Mouse (Mus musculus) NIH3T3 (cell line): ENCODE results near the gene Ifi27.
"Not testable (repeated sequence)": the region's sequence is repeated elsewhere in the genome, so short reads cannot be mapped to it uniquely, and the experiment has no call there.

Experiments
- DNase-seq: peaks from one replicate; pipeline ENCODE4 v3.0.0-alpha.2; 2012; ENCODE audit warnings: low read depth

Ifi27 gene

DNA sequence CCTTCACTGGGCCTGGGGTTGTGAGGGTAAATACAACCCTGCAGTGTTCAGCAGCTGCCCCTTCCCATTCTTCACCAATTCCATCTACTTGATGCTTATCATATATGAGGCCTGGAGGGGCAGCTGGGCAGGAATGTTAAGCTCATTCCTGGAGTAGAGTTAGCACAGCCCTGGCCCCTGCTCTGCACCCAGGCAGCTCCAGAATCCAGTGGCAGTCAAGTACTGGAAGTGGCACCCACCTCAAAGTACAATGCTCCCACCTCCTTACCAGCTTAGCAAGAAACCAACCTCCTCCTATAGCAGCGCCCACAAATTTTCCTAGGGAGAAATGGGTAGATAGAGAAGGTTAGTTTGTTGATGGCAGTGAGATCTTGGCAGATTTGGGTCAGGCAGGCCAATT, 22.7 kb downstream of the Ifi27 start:
- DNase-seq = not testable (repeated sequence)

DNA sequence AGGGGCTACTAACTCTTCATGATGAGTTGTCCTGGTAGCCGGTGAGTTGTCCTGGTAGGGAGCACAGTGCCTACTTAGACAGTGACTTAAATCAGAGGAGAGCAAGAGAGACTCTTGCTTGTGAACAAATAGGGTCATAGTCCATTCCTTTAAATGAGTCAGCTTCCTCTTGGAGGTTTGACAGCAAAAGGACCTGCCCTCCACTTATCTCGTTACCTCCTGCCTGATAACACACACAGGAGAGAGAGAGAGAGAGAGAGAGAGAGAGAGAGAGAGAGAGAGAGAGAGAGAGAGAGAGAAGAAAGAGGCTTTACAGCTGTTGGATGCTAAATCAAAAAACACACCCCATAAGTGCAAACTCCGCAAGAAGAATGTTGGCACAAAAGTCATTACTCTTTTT, 23.1 kb downstream of the Ifi27 start, which contains the start of gene Ifi27l2b:
Gene Ifi27l2b (minus strand): TSS at position 84 of the 400 bp plus-strand sequence.
- DNase-seq = no peak

DNA sequence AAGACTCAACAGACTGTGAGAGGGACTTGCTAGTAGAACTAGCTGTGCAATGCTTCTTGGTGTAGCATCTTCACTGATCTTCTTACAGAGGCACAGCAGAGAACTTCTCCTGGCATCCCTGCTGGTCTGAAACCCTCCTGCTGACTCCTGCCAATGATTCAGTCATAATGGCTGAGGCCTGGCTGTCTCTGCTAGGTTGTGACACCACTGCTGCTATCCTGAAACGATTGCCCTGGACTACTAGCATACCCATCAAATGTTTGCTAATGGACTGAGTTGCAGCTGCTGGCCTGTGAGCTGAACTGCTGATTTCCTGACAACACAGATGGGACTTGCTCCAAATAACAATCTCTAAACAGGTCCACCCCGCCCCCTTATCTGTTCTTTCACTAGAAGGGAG, 40.5 kb downstream of the Ifi27 start:
- no peak for DNase-seq

DNA sequence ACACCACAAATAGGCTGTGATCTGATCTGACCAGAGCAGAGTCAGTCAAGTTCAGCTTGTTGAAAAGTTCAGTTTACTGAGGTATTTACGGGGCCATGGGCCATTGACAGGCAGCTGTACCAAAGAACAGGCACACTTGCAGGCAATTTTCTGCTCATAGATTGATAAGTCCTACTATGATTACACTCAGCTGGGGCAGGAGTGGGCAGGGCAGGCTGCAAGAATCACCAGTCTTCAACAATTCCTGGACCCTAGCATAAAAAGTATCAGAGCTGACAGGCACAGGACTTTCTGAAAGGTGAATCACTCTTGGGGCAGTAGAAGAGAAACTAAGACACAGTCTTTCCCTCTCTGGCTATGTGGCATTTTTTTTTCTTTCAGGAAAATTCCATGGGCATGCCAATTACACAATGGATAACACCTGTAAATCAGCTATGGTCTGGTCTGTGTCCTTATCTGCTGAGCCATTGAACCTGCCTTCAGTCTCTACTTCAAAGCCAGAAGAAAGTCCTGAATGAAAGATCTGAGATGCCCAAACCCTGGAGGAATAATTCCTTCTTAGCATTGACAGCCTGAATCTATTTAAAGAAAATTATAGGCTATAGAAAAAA, 42.9 kb downstream of the Ifi27 start:
- DNase-seq = no peak

DNA sequence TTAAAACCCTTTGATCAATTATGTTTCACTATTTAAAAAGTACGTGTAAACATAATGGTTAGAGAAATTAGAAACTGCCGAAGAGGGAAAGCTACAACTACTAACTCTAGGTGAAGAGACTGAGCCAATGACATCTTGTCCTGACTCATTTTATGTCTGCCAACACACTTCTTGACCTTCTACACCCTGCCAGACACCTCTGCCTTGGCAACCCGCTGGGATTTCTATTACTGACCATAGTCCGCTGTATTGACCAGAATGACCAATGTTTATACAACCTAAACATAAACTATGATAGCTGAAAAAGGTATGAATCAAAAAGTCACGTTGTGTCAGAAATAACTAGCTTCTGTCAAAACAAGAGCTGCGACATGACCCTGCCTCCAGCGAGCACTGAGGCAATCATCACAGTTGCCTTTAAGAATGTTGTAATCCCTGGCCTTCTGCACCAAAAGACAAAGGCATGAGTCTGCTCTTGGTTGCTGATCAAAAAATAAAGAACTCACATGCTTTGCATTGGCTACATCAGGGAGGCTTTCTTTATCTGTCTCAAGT, 43.5 kb downstream of the Ifi27 start:
- DNase-seq = peak; percentile 14

DNA sequence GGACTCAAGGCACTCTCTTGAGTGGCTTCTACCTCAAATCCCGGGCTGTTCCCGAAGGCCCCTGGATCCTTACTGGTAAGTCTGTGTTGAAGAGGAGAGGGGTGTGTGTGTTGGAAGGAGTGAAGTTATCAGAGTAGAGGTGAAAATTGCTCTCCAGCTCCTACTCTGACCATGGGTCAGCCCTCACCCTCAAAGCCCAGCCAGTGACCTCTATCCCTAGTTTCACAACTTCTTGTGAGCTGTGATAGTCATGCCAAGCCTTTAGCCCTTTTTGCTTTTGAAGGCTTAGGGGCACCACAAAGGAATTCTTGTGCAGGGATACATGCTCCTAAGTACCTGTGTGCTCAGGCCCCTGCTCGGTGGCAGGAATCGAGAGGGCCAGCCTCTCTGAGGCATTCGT, 47.7 kb downstream of the Ifi27 start:
- no peak for DNase-seq

DNA sequence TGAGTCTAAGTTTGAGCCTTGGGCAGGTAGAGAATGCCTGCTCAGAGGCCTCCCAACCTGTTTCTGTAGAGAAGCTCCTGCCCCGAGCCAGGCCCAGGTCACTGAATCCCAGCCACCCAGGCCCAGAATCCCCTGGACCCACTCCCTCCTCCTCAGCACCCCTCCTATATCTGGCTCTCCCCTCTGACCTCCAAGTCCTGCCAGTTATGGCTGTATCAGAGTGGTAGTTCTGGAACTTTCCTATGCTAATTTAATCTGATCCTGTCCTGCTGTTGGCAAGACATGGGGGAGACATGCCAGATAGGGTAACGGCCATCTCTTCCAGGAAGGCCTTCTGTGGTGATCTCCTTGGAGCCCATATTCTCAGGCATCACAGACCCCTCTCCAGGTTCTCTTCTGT, 48.8 kb downstream of the Ifi27 start:
- no peak for DNase-seq

DNA sequence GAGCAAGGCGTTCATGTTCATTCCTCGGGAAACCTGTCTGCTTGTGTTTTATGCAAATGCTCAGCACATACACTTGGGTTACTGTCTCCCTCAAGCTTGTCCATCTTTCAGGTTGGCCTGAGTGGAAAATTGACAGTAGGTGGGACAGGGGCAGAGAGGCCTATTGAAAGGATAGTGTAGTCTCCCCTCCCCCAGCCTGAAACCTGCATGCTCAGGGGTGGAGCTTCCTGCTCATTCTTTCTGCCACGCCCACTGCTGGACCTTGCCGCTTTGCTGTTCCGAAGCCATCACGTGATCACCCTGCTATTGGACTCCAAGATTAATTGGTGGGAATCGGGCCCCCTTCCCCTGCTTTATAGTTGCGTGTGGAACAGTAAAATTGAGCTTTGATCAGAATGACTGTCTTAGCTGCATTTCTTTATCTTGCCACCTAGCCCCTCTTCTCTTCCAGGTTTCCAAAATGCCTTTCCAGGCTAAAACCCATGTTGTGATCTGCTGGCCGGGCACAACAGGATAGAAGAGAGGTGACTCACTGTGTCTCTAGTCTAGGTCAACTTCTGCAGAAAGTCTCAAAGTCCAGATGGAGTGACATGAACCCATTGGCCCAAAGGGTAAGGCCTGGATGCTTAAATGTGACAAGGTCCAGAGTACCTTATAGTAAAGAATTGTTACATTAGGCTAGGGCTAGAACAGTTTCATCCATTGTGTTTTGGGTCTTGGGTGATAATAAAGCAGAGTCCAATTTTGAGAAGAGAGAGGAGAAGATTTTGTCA, 50.4 kb downstream of the Ifi27 start:
- not testable (repeated sequence) for DNase-seq

DNA sequence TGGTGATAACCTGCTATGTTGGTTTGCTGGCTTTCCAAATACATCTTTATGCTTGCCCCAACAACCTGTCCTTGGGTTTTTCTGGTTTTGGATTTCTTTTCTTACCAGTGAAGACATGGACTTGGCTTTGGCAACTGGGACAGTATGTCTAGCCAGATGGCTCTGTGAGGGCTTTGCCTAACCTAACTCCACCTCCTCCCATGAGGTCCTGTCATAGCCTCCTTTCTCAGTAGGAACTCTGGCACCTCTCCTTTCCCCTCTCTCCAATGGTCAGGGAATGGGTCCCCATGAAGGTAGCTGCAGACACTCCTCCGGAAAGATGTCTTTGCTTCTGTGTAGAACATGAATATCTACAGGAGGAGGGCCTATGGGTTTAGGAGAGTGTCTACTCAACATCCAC, 52.7 kb downstream of the Ifi27 start:
- no peak for DNase-seq

DNA sequence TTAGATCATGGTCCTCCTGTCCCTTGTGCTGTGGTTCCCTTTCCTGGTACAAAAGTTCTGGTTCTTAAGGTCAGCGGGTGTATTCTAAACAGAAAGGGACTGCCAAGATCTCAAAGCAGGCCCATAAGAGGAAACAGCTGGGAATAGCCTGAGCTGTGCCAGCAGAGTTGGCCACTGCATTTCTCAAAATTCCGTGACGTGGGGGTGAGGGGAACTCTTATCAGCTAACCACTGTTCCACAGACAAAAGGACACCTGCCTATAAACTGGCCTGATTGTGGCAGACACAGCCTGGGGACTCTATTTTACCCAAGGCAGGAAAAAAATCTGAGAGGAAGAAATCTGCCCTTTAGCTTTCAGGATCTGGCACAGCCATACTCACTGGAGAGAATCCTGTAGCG, 53.3 kb downstream of the Ifi27 start:
- peak; percentile 37 for DNase-seq

DNA sequence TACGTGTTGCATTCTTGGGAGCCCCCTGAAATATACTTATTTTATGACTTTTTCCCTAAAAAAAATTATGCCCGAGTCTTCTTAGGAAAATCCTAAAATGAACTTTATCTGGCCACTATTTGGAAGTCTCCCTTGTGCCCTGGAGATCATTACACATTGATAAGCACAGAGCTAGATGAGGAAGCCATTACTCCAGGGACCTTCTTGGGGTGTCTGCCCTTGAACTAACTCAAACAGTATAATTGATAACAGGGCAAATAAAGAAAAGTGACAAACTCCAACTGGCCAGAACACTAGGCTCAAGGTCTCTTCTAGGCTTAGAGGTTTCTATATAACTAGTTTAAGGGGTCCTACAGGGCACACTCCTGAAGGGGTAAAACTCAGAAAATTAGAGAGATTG, 53.7 kb downstream of the Ifi27 start:
- no peak for DNase-seq
